Mouse (Mus musculus): Measurements from ENCODE around the gene Rbm6. TPM values are rescaled to one million over a fixed set of nuclear protein-coding genes. Genes with fewer than 3 reads are reported as not detected.

Gene Rbm6
- polyA plus RNA-seq, 1 experiment: 16.4 TPM

DNA sequence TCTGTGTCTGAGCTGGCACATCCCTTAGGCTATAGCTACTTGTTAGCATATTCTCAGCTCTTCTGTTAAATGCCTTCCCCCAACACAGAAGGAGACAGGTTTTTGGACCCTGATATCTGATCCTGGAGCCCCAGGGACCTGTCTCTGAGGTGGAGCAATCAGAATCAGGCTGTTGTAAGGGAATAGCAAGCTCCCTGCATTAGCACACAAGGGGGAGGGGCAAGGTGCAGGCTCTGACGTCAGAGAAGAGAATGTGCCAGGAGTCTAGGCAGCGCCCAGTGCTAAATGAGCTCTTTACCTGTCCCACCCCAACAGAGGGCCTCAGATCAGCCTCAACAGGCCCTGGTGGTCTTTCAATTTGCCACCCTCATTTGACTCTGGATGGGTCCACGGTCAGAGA, 146.0 kb downstream of the Rbm6 start:
- no peak for TF ChIP-seq POLR2A (IDR thresholded peaks at IDR 0.05; ENCODE audit: low read depth, low read length)
- TF ChIP-seq CTCF (IDR thresholded peaks at IDR 0.05; ENCODE audit: extremely low read depth, insufficient read length, insufficient replicate concordance, low read depth, low read length): no peak
- peaks cover 16% of the 10 kb centered on the region for H3K4me1 ChIP-seq (ENCODE audit: control insufficient read depth, insufficient read depth, insufficient read length, low read length)
- H3K4me3 ChIP-seq (ENCODE audit: low read depth, low read length): no peak overlapping the region
- no peaks in the 10 kb centered on the region for H3K36me3 ChIP-seq (ENCODE audit: control insufficient read depth, insufficient read depth, low read length)
- 47% methylated on average over 3 of the region's 3 CpGs for WGBS
- no peak overlapping the region for H3K27ac ChIP-seq (ENCODE audit: insufficient read depth, low read depth, low read length)
- H3K27me3 ChIP-seq (ENCODE audit: control insufficient read depth, insufficient read depth, low read length): no peaks in the 10 kb centered on the region

DNA sequence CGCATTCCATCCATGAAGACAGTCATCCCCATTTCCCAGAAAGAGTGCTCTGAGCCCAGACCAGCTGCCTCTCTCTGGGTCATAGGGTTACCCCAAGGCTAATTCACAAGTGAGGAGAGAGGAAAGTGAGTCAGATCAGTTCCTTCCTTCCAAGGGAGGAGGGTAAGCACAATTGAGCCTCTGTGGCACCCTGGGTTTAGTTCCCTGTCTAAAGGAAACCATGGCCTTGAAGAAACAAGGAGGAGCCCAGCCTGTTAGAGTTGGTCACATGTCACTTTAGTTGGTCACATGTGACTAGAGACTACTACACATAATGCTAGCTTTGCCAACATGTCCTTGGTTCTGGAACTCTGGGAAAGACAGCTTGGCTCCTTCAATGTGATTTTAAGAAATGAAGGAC, 148.2 kb downstream of the Rbm6 start:
- H3K4me3 ChIP-seq (ENCODE audit: low read depth, low read length): no peak overlapping the region
- no peaks in the 10 kb centered on the region for H3K27me3 ChIP-seq (ENCODE audit: control insufficient read depth, insufficient read depth, low read length)
- H3K36me3 ChIP-seq (ENCODE audit: control insufficient read depth, insufficient read depth, low read length): no peaks in the 10 kb centered on the region
- no peak for TF ChIP-seq POLR2A (IDR thresholded peaks at IDR 0.05; ENCODE audit: low read depth, low read length)
- TF ChIP-seq CTCF (IDR thresholded peaks at IDR 0.05; ENCODE audit: extremely low read depth, insufficient read length, insufficient replicate concordance, low read depth, low read length): no peak
- H3K27ac ChIP-seq (ENCODE audit: insufficient read depth, low read depth, low read length): peak overlapping the region; percentile 25; the same call in 1 of the 2 replicates
- WGBS: 92% methylated on average over 1 of the region's 1 CpGs
- H3K4me1 ChIP-seq (ENCODE audit: control insufficient read depth, insufficient read depth, insufficient read length, low read length): peaks cover 16% of the 10 kb centered on the region

GRCm38 (mm10) chr9:107723794-107724531, 149.1 kb downstream of the Rbm6 start:
- H3K4me1 ChIP-seq (ENCODE audit: control insufficient read depth, insufficient read depth, insufficient read length, low read length): peaks cover 16% of the 10 kb centered on the region
- peak overlapping the region; percentile 25; the same call in 1 of the 2 replicates for H3K27ac ChIP-seq (ENCODE audit: insufficient read depth, low read depth, low read length)
- H3K4me3 ChIP-seq (ENCODE audit: low read depth, low read length): no peak overlapping the region
- TF ChIP-seq CTCF (IDR thresholded peaks at IDR 0.05; ENCODE audit: extremely low read depth, insufficient read length, insufficient replicate concordance, low read depth, low read length): no peak
- no peaks in the 10 kb centered on the region for H3K27me3 ChIP-seq (ENCODE audit: control insufficient read depth, insufficient read depth, low read length)
- WGBS: 2% methylated on average over 11 of the region's 11 CpGs
- H3K36me3 ChIP-seq (ENCODE audit: control insufficient read depth, insufficient read depth, low read length): no peaks in the 10 kb centered on the region

Other genes with a start within 250 kb of the Rbm6 start
- gene Gnai2, start 237.9 kb downstream of the Rbm6 start, polyA plus RNA-seq (2012; rRNA removed): 264 and 501 TPM in 2 replicates
- gene Slc38a3, start 203.7 kb downstream of the Rbm6 start, polyA plus RNA-seq (2012; rRNA removed): 2.8 and 48.7 TPM in 2 replicates
- gene Gnat1, start 193.5 kb downstream of the Rbm6 start, polyA plus RNA-seq (2012; rRNA removed): 0.13 and 0.17 TPM in 2 replicates
- gene Sema3f, start 162.8 kb downstream of the Rbm6 start, polyA plus RNA-seq (2012; rRNA removed): 24.2 and 30.7 TPM in 2 replicates
- 18.0 and 48.9 TPM in 2 replicates for gene Rbm5, start 102.2 kb downstream of the Rbm6 start, polyA plus RNA-seq (2012; rRNA removed)
- gene Mon1a, start 14.9 kb upstream of the Rbm6 start, polyA plus RNA-seq (2012; rRNA removed): 59.0 and 147 TPM in 2 replicates
- gene Mst1r, start 33.6 kb upstream of the Rbm6 start, polyA plus RNA-seq (2012; rRNA removed): 46.4 and 94.7 TPM in 2 replicates
- not detected in 2 replicates for gene Actl11, start 55.2 kb upstream of the Rbm6 start, polyA plus RNA-seq (2012; rRNA removed)
- 0.35 TPM in 1 of 2 replicates, not detected in the other for gene Camkv, start 62.4 kb upstream of the Rbm6 start, polyA plus RNA-seq (2012; rRNA removed)
- gene Traip, start 76.9 kb upstream of the Rbm6 start, polyA plus RNA-seq (2012; rRNA removed): 0.74 and 1.5 TPM in 2 replicates
- 67.0 and 131 TPM in 2 replicates for gene Uba7, start 102.3 kb upstream of the Rbm6 start, polyA plus RNA-seq (2012; rRNA removed)
- gene Gm20661, start 109.8 kb upstream of the Rbm6 start, polyA plus RNA-seq (2012; rRNA removed): not detected in 2 replicates
- 3.1 and 6.0 TPM in 2 replicates for gene Inka1, start 112.6 kb upstream of the Rbm6 start, polyA plus RNA-seq (2012; rRNA removed)
- gene Cdhr4, start 119.3 kb upstream of the Rbm6 start, polyA plus RNA-seq (2012; rRNA removed): 1.3 and 2.3 TPM in 2 replicates
- 0.46 TPM in 1 of 2 replicates, not detected in the other for gene Gm20662, start 123.1 kb upstream of the Rbm6 start, polyA plus RNA-seq (2012; rRNA removed)
- 70.7 and 160 TPM in 2 replicates for gene Ip6k1, start 129.3 kb upstream of the Rbm6 start, polyA plus RNA-seq (2012; rRNA removed)
- gene Gmppb, start 176.0 kb upstream of the Rbm6 start, polyA plus RNA-seq (2012; rRNA removed): 34.5 and 56.7 TPM in 2 replicates
- gene Amigo3, start 179.9 kb upstream of the Rbm6 start, polyA plus RNA-seq (2012; rRNA removed): 6.1 and 12.0 TPM in 2 replicates
- 0.18 and 0.35 TPM in 2 replicates for gene Mst1, start 207.2 kb upstream of the Rbm6 start, polyA plus RNA-seq (2012; rRNA removed)
- gene Rnf123, start 210.1 kb upstream of the Rbm6 start, polyA plus RNA-seq (2012; rRNA removed): 48.3 and 86.7 TPM in 2 replicates
- gene Apeh, start 221.4 kb upstream of the Rbm6 start, polyA plus RNA-seq (2012; rRNA removed): 127 and 189 TPM in 2 replicates